Mouse (Mus musculus) lung, adult 2 months (tissue): ENCODE data around the gene Hcn1.

Source experiments
- CTCF ChIP-seq: fragments of 200-500 bp; IDR thresholded peaks from 2 replicates; pipeline ENCODE4 v1.5.1; 2011; ENCODE audit warnings: mild to moderate bottlenecking, low read length, control low read depth; ENCODE audit not compliant: insufficient read depth
- POLR2A ChIP-seq: fragments of 200-500 bp; IDR thresholded peaks from 2 replicates; pipeline ENCODE4 v1.6.1; 2011; ENCODE audit warnings: low read depth, mild to moderate bottlenecking, control low read depth, low read length, borderline replicate concordance; ENCODE audit errors: extremely low read depth

- TF ChIP-seq POLR2A: no peak
- TF ChIP-seq CTCF: no peak
Measured at GRCm38 (mm10) chr13:117705573-117705972, 103.5 kb downstream of the Hcn1 start.
